Mouse (Mus musculus) retina, embryonic 14.5 days (tissue): ENCODE results near the gene Spert.

ENCODE experiments used
- DNase-seq: peaks from one replicate; pipeline ENCODE4 v3.0.0-alpha.2; 2015; ENCODE audit warnings: low spot score

The Spert gene

GRCm38 (mm10) chr14:75592978-75593377 is at the start of gene Spert:
Gene Spert, minus strand, starts transcription at chr14:75593116.
- DNase-seq, result no peak

GRCm38 (mm10) chr14:75642080-75642479 is 49.2 kb upstream of the Spert start, which contains the start of gene Erich6b:
Gene Erich6b, plus strand, starts transcription at chr14:75642259.
- DNase-seq, result no peak

- DNase-seq, result no peak
Measured at GRCm38 (mm10) chr14:75641369-75641768, 48.5 kb upstream of the Spert start.

- peak; percentile 69 for DNase-seq
Measured at GRCm38 (mm10) chr14:75640846-75641245, 47.9 kb upstream of the Spert start.

GRCm38 (mm10) chr14:75637641-75638040 is 44.7 kb upstream of the Spert start:
- DNase-seq, result no peak

GRCm38 (mm10) chr14:75636107-75636506 is 43.2 kb upstream of the Spert start:
- no peak for DNase-seq

GRCm38 (mm10) chr14:75635350-75635749 is 42.4 kb upstream of the Spert start:
- DNase-seq, result no peak

GRCm38 (mm10) chr14:75628870-75629269 is 36.0 kb upstream of the Spert start:
- DNase-seq, result no peak

GRCm38 (mm10) chr14:75622984-75623383 is 30.1 kb upstream of the Spert start:
- no peak for DNase-seq

- DNase-seq, result no peak
Measured at GRCm38 (mm10) chr14:75616375-75616774, 23.5 kb upstream of the Spert start.

GRCm38 (mm10) chr14:75609176-75609575 is 16.3 kb upstream of the Spert start:
- no peak for DNase-seq

- DNase-seq, result no peak
Measured at GRCm38 (mm10) chr14:75583870-75584269, 9.0 kb downstream of the Spert start.

GRCm38 (mm10) chr14:75579010-75579409 is 13.9 kb downstream of the Spert start:
- DNase-seq, result no peak

- no peak for DNase-seq
Measured at GRCm38 (mm10) chr14:75566303-75566702, 26.6 kb downstream of the Spert start.

GRCm38 (mm10) chr14:75565534-75566140 is 27.3 kb downstream of the Spert start:
- peak; percentile 40 for DNase-seq

GRCm38 (mm10) chr14:75561577-75562331 is 31.2 kb downstream of the Spert start:
- no peak for DNase-seq

- peak; percentile 65 for DNase-seq
Measured at GRCm38 (mm10) chr14:75541731-75542130, 51.2 kb downstream of the Spert start.

- DNase-seq, result peak; percentile 79
Measured at GRCm38 (mm10) chr14:75540996-75541350, 51.9 kb downstream of the Spert start.

- DNase-seq, result no peak
Measured at GRCm38 (mm10) chr14:75540216-75540995, 52.5 kb downstream of the Spert start.

- no peak for DNase-seq
Measured at GRCm38 (mm10) chr14:75539205-75539604, 53.7 kb downstream of the Spert start.
